Mouse (Mus musculus) left cerebral cortex, postnatal 14 days (tissue): ENCODE measurements around the gene Tubb1. TPM values are rescaled to one million over a fixed set of nuclear protein-coding genes. Genes with fewer than 3 reads are reported as not detected.

Experiments
- DNase-seq, 2 experiments: peaks; one replicate each; pipeline ENCODE4 v3.0.0; 2021 to 2022; ENCODE audit warnings: low spot score in 2 of 2, mixed read lengths in 1 of 2
- intact Hi-C: fragments of 180-260 bp; cut with DNase I; formaldehyde crosslinking; loops from one replicate; pipeline ENCODE4 v1.15.1; 2025
- total RNA-seq, 2 experiments: library from RNA; stranded (reverse); gene quantifications; 2 replicates each; pipeline ENCODE4 v1.2.3; 2021

Tubb1 gene
- total RNA-seq, 2 experiments from 2014 or later: 0.24 TPM; not detected in 1

GRCm38 (mm10) chr2:174441898-174442297 is 8.6 kb upstream of the Tubb1 start:
- no peak for DNase-seq
- intact Hi-C loops: no loop called here

- intact Hi-C loops: no loop called here
- DNase-seq: no peak
Observed at GRCm38 (mm10) chr2:174442460-174442859, 8.0 kb upstream of the Tubb1 start.

GRCm38 (mm10) chr2:174443046-174443445 is 7.4 kb upstream of the Tubb1 start:
- no peak for DNase-seq
- intact Hi-C loops: no loop called here

GRCm38 (mm10) chr2:174444359-174444758 is 6.1 kb upstream of the Tubb1 start:
- DNase-seq: no peak

GRCm38 (mm10) chr2:174445018-174445417 is 5.5 kb upstream of the Tubb1 start:
- intact Hi-C loops: no loop called here
- DNase-seq: no peak

More at GRCm38 (mm10) chr2:174444359-174444758, 6.1 kb upstream of the Tubb1 start:
- intact Hi-C loops: no loop called here

- intact Hi-C loops: no loop called here
Observed at GRCm38 (mm10) chr2:174446492-174446891, 4.0 kb upstream of the Tubb1 start.

GRCm38 (mm10) chr2:174446905-174447304 is 3.6 kb upstream of the Tubb1 start:
- no peak for DNase-seq

More at GRCm38 (mm10) chr2:174446492-174446891, 4.0 kb upstream of the Tubb1 start:
- DNase-seq: no peak

GRCm38 (mm10) chr2:174448405-174448804 is 2.1 kb upstream of the Tubb1 start:
- no peak for DNase-seq
- intact Hi-C loops: no loop called here

More at GRCm38 (mm10) chr2:174446905-174447304, 3.6 kb upstream of the Tubb1 start:
- intact Hi-C loops: no loop called here

- no peak for DNase-seq
- intact Hi-C loops: no loop called here
Observed at GRCm38 (mm10) chr2:174453681-174454080, 3.2 kb downstream of the Tubb1 start.

- intact Hi-C loops: no loop called here
- no peak for DNase-seq
Observed at GRCm38 (mm10) chr2:174459365-174459764, 8.9 kb downstream of the Tubb1 start.

- DNase-seq: no peak
- intact Hi-C loops: loop anchor here (5.0 kb wide), 2 partner anchors 131 to 151 kb away; no protein-coding TSS in a partner anchor
Observed at GRCm38 (mm10) chr2:174463370-174463769, 12.9 kb downstream of the Tubb1 start.

- intact Hi-C loops: loop anchor here (5.0 kb wide), 2 partner anchors 132 to 152 kb away; no protein-coding TSS in a partner anchor
- peak; percentile 96 to 97 for DNase-seq
Observed at GRCm38 (mm10) chr2:174463789-174464523, 13.5 kb downstream of the Tubb1 start, which contains the start of gene Atp5e. Atp5e (minus strand) TSS chr2:174464105.

GRCm38 (mm10) chr2:174470333-174470732 is 19.8 kb downstream of the Tubb1 start:
- intact Hi-C loops: loop anchor here (5.0 kb wide), 1 partner anchor 202 kb away; no protein-coding TSS in a partner anchor
- no peak for DNase-seq

- DNase-seq: no peak
- intact Hi-C loops: loop anchor here (5.0 kb wide), 1 partner anchor 201 kb away; no protein-coding TSS in a partner anchor
Observed at GRCm38 (mm10) chr2:174470786-174471405, 20.4 kb downstream of the Tubb1 start.

GRCm38 (mm10) chr2:174472407-174472806 is 21.9 kb downstream of the Tubb1 start:
- peak in 1 of 2 experiments; percentile 11 for DNase-seq

GRCm38 (mm10) chr2:174472818-174473549 is 22.5 kb downstream of the Tubb1 start, which contains the start of gene Prelid3b:
Prelid3b (minus strand) TSS chr2:174473081.
- intact Hi-C loops: loop anchor here (5.0 kb wide), 1 partner anchor 199 kb away; no protein-coding TSS in a partner anchor
- peak; percentile 99 for DNase-seq

More at GRCm38 (mm10) chr2:174472407-174472806, 21.9 kb downstream of the Tubb1 start:
- intact Hi-C loops: loop anchor here (5.0 kb wide), 1 partner anchor 200 kb away; no protein-coding TSS in a partner anchor

- DNase-seq: no peak
- intact Hi-C loops: loop anchor here (5.0 kb wide), 1 partner anchor 199 kb away; no protein-coding TSS in a partner anchor
Observed at GRCm38 (mm10) chr2:174473550-174473927, 23.0 kb downstream of the Tubb1 start.

GRCm38 (mm10) chr2:174477543-174478319 is 27.2 kb downstream of the Tubb1 start:
- intact Hi-C loops: no loop called here
- DNase-seq: no peak

- DNase-seq: no peak
- intact Hi-C loops: no loop called here
Observed at GRCm38 (mm10) chr2:174478746-174479145, 28.3 kb downstream of the Tubb1 start.
